Mouse (Mus musculus) urinary bladder, adult 2 months (tissue): ENCODE data around the gene Shq1. TPM values are rescaled to one million over a fixed set of nuclear protein-coding genes. Genes with fewer than 3 reads are reported as not detected.

Experiments
- DNase-seq: peaks from one replicate; pipeline ENCODE4 v3.0.0; 2022; ENCODE audit warnings: low spot score
- polyA plus RNA-seq: library from polyadenylated mRNA; depleted of rRNA; stranded (reverse); fragments of >200 nt; gene quantifications from 2 replicates; pipeline ENCODE4 v1.2.3, GENCODE M21; 2012

The Shq1 gene
- polyA plus RNA-seq, 1 experiment: 6.9 TPM

DNA sequence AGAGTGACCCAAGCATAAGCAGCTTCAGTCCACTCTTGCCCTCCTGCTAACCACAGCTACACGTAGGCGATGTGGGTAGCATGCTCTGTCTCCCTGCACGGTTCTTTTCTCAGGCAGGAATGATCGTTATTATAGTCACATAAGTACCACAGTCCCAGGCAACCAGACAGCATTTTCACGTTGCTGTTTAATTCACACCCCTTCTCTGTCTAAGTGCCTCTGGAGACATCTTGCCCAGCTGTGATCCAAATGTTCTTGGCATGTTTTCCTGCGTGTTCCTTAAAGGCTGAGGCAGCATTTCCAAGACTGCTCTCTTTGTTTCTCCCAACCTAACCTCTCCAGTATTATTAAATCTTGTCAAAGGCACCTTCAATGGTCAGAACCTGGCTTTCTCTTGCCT lies 67.3 kb downstream of the Shq1 start:
- no peak for DNase-seq

- DNase-seq: no peak
These were observed 69.3 kb downstream of the Shq1 start for GRCm38 (mm10) chr6:100601634-100602033.

- no peak for DNase-seq
These were observed 77.1 kb downstream of the Shq1 start for GRCm38 (mm10) chr6:100593857-100594256.

DNA sequence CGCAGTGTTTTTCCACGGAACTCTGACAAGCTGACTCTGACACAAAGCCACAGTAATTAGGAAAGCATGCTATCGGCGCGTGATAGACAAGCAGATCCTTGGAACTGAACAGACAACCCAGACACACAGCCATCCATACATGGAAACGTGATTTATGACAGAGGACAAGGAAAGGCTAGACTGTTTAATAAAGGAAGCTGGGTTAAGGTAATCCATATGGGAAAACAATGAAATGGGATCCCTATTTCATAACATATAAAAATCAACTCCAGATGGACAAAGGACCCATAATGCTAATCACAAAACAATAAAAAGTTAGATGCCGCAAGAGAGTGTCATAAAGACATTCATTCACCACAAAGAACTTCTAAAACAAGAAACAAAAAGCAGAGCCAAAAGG lies 78.0 kb downstream of the Shq1 start:
- no peak for DNase-seq

GRCm38 (mm10) chr6:100590602-100591001 lies 80.4 kb downstream of the Shq1 start:
- no peak for DNase-seq

- no peak for DNase-seq
These were observed 82.1 kb downstream of the Shq1 start for GRCm38 (mm10) chr6:100588876-100589275.

DNA sequence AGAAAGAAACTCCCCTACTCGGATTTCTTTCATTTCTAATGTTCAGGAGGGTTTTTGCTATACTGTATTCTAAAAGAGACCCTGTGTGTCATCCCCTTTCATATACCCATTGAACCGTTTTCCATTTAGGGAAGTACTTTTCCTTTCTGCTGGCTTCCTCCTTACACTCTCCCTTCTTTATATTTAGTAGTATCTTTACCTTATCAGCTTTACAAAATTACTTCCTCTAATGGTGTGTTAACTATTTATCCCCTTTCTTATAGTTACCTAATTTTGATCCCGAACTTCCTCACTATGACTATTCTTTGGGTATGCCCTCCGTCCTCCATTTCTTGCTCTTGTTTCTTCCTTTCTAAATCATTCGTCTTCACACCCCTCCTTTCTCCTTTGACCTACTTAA lies 84.2 kb downstream of the Shq1 start:
- DNase-seq: no peak

DNA sequence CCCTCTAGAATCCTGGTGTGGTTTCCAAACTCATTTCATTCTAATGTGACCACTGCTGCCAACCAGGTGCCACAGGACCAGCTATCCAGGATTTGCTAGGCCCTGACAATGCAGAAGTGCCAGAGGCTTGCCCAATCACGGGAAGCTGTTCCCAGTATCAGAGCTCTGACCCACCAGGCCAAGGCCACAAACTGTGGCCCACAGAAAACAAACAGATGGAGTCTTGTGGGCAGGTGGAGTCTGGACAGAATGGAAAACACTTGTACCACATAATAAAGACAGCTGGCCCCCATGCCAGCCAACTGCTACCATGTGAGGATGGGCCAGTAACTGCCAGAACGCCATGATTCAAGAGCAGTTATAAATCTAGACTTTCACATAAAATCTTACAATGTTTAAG lies 89.0 kb downstream of the Shq1 start:
- no peak for DNase-seq

DNA sequence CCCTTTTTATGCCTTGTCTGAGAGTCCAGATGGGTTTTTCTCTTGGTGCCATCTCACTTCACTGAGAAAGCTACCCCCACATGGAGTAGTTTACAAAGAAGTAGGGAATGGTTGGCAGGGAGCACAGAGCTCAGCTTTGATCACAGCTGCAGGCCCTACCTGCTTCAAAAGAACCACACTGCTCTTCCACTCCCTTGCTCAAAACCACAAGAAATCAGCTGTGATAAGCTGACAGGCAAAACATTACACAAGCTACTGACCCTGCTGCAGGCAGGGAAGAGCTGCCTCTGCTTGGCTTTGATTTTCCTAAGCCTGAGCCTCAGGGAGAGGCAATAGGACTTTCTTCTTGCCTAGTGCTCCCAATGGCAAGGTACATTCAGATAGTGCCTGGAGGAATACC lies 89.9 kb downstream of the Shq1 start:
- DNase-seq: no peak

DNA sequence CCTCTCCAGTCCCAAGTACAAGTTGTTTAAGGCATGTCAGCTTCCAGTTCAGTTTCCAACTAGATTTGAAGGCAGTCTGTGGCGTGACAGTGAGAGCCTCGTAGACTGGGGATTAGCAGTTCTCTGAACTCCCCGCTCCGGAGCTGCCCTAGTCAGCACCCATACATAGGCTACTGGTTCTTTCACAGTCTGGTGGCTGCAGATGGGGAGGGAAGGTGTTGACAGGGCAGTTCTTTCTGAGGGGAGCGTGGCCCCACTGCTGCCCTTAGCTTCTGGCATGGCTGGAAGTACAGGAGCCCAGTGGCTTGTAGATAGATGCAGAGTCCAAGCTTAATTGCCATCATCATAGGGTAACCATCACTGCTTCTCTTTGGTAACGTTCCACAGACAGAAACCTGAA lies 93.4 kb downstream of the Shq1 start:
- DNase-seq: no peak

GRCm38 (mm10) chr6:100576171-100576570 lies 94.8 kb downstream of the Shq1 start:
- DNase-seq: no peak

DNA sequence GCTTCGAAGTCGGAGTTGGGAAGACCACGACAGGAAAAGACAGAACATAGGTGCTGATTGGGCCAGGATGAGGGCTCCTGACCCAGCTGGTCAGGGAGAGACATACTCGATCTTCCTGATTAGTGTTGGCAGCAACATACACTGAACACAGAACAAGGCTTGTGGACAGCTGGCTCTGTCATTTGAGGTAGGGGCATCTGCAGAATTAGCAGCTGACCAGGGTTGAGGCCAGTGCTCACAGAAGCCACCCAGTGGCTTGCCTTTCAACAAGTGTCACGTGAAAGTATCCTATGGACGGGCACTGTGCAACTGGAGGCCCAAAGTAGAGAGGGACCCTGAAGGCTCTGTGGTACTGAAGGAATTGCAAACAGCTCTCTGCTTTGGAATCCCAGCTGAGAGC lies 104.2 kb downstream of the Shq1 start:
- DNase-seq: no peak

- no peak for DNase-seq
These were observed 106.4 kb downstream of the Shq1 start for GRCm38 (mm10) chr6:100564516-100564915.

DNA sequence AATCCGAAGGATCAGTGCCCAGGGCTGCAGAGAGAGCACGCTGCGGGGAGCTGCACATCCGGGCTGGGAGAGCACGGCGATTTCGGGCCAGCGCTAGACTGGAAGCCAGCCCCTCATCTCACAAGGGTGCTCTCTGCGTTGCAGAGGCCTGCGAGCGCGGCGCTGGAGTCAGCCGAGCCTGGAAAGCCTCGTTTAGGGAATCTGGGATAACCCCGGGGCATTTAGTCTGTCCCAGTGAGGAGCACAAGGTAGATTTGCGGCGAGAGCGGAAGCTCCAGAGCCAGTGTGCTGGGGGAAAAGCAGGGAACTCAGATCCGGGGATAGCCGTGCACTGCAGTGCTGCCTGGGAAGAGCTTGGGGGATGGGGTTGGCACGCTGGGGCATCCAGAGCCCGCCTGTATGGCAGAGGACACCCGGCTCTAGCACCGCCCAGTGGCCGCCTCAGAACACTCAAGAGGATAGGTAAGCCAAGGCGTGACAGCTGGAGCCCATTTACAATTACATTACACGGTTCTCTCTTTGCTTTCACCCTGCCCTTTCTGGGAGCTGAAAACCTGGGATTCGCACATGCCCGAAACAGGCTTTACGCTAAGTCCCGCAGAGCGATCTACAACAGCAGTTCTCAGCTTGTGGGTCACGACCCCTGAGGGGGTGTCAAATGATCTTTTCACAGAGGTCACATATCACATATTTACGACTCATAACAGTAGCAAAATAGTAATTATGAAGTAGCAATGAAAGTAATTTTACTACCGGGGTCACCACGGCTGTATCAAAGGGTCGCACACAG lies 107.2 kb downstream of the Shq1 start:
- peak; percentile 47 for DNase-seq

- DNase-seq: peak; percentile 30
These were observed 108.0 kb downstream of the Shq1 start for GRCm38 (mm10) chr6:100562719-100563551.

- DNase-seq: no peak
These were observed 112.9 kb downstream of the Shq1 start for GRCm38 (mm10) chr6:100558057-100558456.

DNA sequence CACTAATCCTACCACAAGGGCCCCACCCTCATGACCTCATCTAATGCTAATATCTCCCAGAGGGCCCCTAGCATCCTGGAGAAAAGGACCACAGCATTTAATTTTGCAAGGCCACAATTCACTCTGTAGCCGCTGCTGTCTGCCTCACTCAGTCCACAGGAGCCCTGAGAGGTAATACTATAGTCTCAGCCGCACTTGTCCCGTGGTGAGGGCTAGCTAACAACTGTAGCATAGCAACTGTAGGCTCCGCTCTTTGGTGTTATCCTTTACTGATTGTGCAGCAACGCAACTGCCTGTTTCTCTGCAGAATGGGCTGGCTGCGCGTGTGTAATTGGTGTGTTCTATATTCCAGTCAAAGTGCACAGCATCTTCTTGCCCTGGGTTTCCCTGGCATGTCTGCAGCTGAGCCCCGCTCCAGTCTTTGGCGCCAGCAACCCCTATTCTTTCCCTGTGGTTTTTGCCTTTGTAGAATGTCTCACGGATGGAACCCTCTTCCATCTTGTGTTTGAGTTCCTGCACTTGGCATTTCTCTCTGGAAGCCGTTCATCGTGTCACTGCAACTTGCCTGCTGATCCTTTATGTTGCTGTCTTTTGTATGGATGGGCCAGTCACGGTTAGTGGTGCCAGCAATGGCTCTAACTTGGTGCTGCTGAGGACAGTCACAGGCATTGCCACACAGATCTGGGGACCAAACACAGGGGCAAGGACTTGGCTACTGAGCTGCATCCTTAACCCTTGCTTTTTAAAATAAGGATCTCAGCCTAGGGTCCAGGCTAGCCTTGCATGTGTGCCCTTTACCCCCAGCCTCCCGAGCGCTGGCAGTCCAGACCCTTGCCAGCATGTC lies 128.6 kb downstream of the Shq1 start:
- DNase-seq: no peak

DNA sequence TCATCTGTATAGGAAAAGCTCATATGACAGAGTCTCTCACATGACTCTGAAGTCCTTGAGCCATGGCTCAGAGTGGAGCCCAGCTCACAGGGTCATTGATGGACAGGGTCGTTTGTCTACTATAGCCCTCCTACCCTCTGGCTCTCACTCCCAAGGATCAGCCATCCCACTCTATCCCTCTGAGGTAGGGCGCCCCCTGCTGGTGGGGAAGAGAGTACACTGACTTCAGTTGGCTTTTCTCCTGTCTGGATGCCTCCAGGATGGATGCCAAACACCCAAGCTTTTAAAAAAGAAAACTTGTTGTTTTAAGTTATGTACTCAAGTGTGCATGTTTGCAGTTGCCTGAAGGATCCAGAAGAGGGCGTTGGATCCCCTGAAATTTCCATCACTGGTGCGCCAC lies 131.3 kb downstream of the Shq1 start:
- no peak for DNase-seq

DNA sequence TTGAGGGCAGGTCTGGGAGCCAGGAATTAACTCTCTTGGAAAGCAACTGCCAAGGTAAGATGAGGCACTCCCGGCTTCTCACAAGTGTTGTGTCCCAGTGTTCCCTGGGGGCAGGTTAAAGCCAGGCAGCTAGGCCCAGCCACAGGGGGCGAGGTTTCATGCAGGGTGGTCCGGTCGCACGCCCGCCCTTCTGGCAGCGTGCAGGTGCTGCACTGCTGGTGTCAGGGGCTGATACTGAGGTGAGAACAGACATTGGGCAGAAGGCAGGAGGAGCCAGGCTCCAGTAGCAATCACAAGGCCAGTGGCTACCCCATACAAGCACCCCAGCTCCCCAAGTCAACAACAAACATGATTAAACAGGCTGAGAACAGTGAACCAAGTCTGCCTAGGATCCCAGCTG lies 132.4 kb downstream of the Shq1 start:
- no peak for DNase-seq

- no peak for DNase-seq
These were observed 133.0 kb downstream of the Shq1 start for GRCm38 (mm10) chr6:100537987-100538386.

- DNase-seq: no peak
These were observed 133.9 kb downstream of the Shq1 start for GRCm38 (mm10) chr6:100537042-100537441.

- no peak for DNase-seq
These were observed 137.6 kb downstream of the Shq1 start for GRCm38 (mm10) chr6:100533364-100533763.
